Mouse (Mus musculus) kidney, adult 2 months (tissue): ENCODE data around the gene Olfr433.
"Not testable (repeated sequence)": the region's sequence is repeated elsewhere in the genome, so short reads cannot be mapped to it uniquely, and the experiment has no call there.

ENCODE experiments used
- CTCF ChIP-seq: fragments of 200-500 bp; conservative IDR thresholded peaks from 2 replicates; pipeline ENCODE4 v1.5.1; 2011; ENCODE audit warnings: low read depth, mild to moderate bottlenecking, control low read depth, low read length, moderate library complexity, mixed read lengths; ENCODE audit not compliant: insufficient read depth, insufficient read length
- POLR2A ChIP-seq: fragments of 200-500 bp; IDR thresholded peaks from one replicate; pipeline ENCODE4 v1.6.1; 2011; ENCODE audit warnings: low read depth, low read length, control low read depth

GRCm38 (mm10) chr1:174042091-174042884 lies 1.8 kb downstream of the Olfr433 start:
- not testable (repeated sequence) for TF ChIP-seq CTCF, POLR2A
